ENCODE assay signal across 8 mouse cellular contexts in the genomic region with DNA sequence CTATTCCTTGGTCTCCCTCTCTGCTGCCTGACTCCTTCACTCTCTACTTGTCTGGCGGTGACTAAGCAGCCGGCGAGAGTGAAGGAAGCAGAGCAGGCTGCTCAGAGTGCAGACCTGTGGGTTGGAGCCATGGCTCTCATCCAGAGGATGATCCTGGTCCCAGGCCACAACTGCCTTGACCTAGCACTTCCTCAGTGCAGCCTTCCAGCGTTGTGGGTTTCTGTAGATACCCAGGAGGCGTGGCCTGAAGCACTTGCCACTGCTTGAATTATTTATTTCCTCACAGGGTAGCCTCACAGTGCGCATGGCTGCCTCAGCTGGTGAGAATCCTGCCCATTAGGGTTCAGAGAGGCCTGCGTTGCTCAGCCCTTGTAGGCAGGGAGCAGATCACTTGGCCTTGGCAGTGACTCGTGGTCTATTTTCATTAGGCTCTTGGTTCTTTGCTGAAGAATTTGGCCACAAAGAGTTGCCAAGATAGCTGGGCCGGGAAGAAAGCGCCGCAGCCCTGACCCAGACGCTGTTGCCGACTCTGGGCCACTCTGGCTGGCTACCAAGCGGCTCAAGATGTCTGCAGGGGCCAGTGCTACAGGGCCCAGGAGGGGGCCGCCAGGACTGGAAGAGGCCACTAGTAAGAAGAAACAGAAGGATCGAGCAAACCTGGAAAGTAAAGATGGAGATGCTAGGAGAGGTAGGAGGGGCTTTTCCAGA. TPM values are rescaled to one million over a fixed set of nuclear protein-coding genes. Genes with fewer than 3 reads are reported as not detected.
DNase-seq lines count a peak whose midpoint lies in the region; ATAC-seq and TF ChIP-seq lines count a peak whose summit lies in the region.

No protein-coding gene starts in this region.

- H3K36me3 ChIP-seq in heart, adult 2 months (ENCODE audit: control insufficient read depth, insufficient read depth, low read length): peaks cover 6% of the 10 kb centered on the region
- H3K36me3 ChIP-seq in kidney, embryonic 16.5 days (ENCODE audit: insufficient read depth, low read length): peaks cover 76% of the 10 kb centered on the region
- peaks cover 42% of the 10 kb centered on the region for H3K36me3 ChIP-seq in midbrain, embryonic 11.5 days (ENCODE audit: control insufficient read depth, insufficient read depth, low read length)

- H3K27ac ChIP-seq in heart, adult 2 months: peak overlapping the region; percentile 99
- no peak overlapping the region; the same call in 1 of the 2 replicates for H3K27ac ChIP-seq in kidney, embryonic 16.5 days (ENCODE audit: low read length)
- no peak overlapping the region for H3K27ac ChIP-seq in midbrain, embryonic 11.5 days (ENCODE audit: low read depth, low read length)

- H3K4me1 ChIP-seq in heart, adult 2 months (ENCODE audit: control insufficient read depth, insufficient read depth, low read length): peaks cover 7% of the 10 kb centered on the region
- H3K4me1 ChIP-seq in kidney, embryonic 16.5 days (ENCODE audit: insufficient read depth, low read length): peaks cover 21% of the 10 kb centered on the region
- H3K4me1 ChIP-seq in midbrain, embryonic 11.5 days (ENCODE audit: control insufficient read depth, insufficient read depth, low read length): peaks cover 15% of the 10 kb centered on the region

- intact Hi-C loops in heart, adult 2 months (cut with DNase I): loop anchor here (5.0 kb wide), 1 partner anchor 40 kb away; no protein-coding TSS in a partner anchor

- 32% methylated on average over 16 of the region's 16 CpGs for WGBS in heart, adult 2 months
- WGBS in kidney, embryonic 16.5 days: 76% methylated on average over 16 of the region's 16 CpGs
- WGBS in midbrain, embryonic 11.5 days: 91% methylated on average over 16 of the region's 16 CpGs

- no peaks in the 10 kb centered on the region for H3K9me3 ChIP-seq in kidney, embryonic 16.5 days (ENCODE audit: low read length)
- no peaks in the 10 kb centered on the region for H3K9me3 ChIP-seq in midbrain, embryonic 11.5 days (ENCODE audit: control insufficient read depth, low read length)

- H3K9ac ChIP-seq in heart, adult 2 months (ENCODE audit: low read depth, low read length): peak overlapping the region; percentile 42
- peak overlapping the region; percentile 94 for H3K9ac ChIP-seq in kidney, embryonic 16.5 days (replicated peaks; ENCODE audit: low read length)
- H3K9ac ChIP-seq in midbrain, embryonic 11.5 days (ENCODE audit: low read length): no peak overlapping the region; the same call in 1 of the 2 replicates

- H3K79me2 ChIP-seq in heart, adult 2 months (replicated peaks; ENCODE audit: control insufficient read depth, insufficient read depth, low read length): no peaks in the 10 kb centered on the region

- peak overlapping the region; percentile 92 for H3K4me2 ChIP-seq in kidney, embryonic 16.5 days (replicated peaks; ENCODE audit: low read depth, low read length)
- H3K4me2 ChIP-seq in midbrain, embryonic 11.5 days: peak overlapping the region; percentile 68

- ATAC-seq in kidney, embryonic 16.5 days (ENCODE audit: low FRiP score, low TSS enrichment): no peak
- no peak for ATAC-seq in midbrain, embryonic 11.5 days (ENCODE audit: low FRiP score)

- no peak for TF ChIP-seq POLR2A in heart, adult 2 months (IDR thresholded peaks at IDR 0.05; ENCODE audit: insufficient read depth, low read depth, low read length)

- H3K27me3 ChIP-seq in heart, adult 2 months (ENCODE audit: control insufficient read depth, insufficient read depth, low read length): no peaks in the 10 kb centered on the region
- no peaks in the 10 kb centered on the region for H3K27me3 ChIP-seq in kidney, embryonic 16.5 days (ENCODE audit: insufficient read depth, low read length)
- no peaks in the 10 kb centered on the region for H3K27me3 ChIP-seq in midbrain, embryonic 11.5 days (ENCODE audit: control insufficient read depth, insufficient read depth, low read length)

- TF ChIP-seq CTCF in heart, adult 2 months (IDR thresholded peaks at IDR 0.05): no peak

- DNase-seq in heart, adult 2 months: peak in 1 of 2 experiments; percentile 49
- DNase-seq in heart, adult 8-10 months (ENCODE audit: low spot score): no peak
- peak; percentile 82 for DNase-seq in adrenal gland, postnatal 10 days
- peak; percentile 51 for DNase-seq in gastrocnemius, postnatal 10 days
- DNase-seq in midbrain, embryonic 11.5 days (ENCODE audit: low spot score, missing footprints): no peak
- no peak for DNase-seq in embryo, embryonic 10.5 days (ENCODE audit: low spot score)
- no peak for DNase-seq in frontal cortex, postnatal 10 days (ENCODE audit: low spot score in 2 of 2)

- peak overlapping the region; percentile 99 for H3K4me3 ChIP-seq in heart, adult 2 months
- peak overlapping the region; percentile 95 for H3K4me3 ChIP-seq in kidney, embryonic 16.5 days (ENCODE audit: low read length)
- peak overlapping the region; percentile 99; the same call in 1 of the 2 replicates for H3K4me3 ChIP-seq in midbrain, embryonic 11.5 days (ENCODE audit: low read depth, low read length)

- no peak for TF ChIP-seq EP300 in heart, adult 2 months (IDR thresholded peaks at IDR 0.05; ENCODE audit: insufficient read depth, low read depth, low read length)

RNA-seq across cellular contexts. Expression of a gene that starts 1.8 kb away (rescaled TPM):
- total RNA-seq in heart, adult 2 months (2021): 10 to 100 TPM; 83.2 to 91.9 TPM
- polyA plus RNA-seq in heart, adult 2 months (2012; rRNA removed): 110 and 147 TPM in 2 replicates
- 100 to 1,000 TPM in 3 of 4 experiments, 10 to 100 TPM in 1; 92.9 to 109 (median 102) TPM for total RNA-seq in heart, adult 8-10 months (2022)
- 100 to 1,000 TPM; 124 to 156 TPM for total RNA-seq in adrenal gland, postnatal 10 days (2021)
- total RNA-seq in gastrocnemius, postnatal 10 days (2021): 100 to 1,000 TPM in 1 of 2 experiments, 10 to 100 TPM in 1; 91.5 to 109 TPM
- polyA plus RNA-seq in kidney, embryonic 16.5 days (2015; fragmentation: Nextera tagmentation; extraction: Ambion mirVana): 79.1 and 82.0 TPM in 2 replicates
- polyA plus RNA-seq in midbrain, embryonic 11.5 days (2014; fragmentation: Nextera tagmentation; extraction: Ambion mirVana): 62.2 and 63.0 TPM in 2 replicates

RNA-seq across cellular contexts. Expression of a gene that starts 12.7 kb away (rescaled TPM):
- total RNA-seq in heart, adult 2 months (2021): 100 to 1,000 TPM; 326 to 360 TPM
- polyA plus RNA-seq in heart, adult 2 months (2012; rRNA removed): 272 and 392 TPM in 2 replicates
- 100 to 1,000 TPM; 342 to 366 (median 351) TPM for total RNA-seq in heart, adult 8-10 months (2022)
- 100 to 1,000 TPM; 108 to 131 TPM for total RNA-seq in adrenal gland, postnatal 10 days (2021)
- 100 to 1,000 TPM; 156 to 169 TPM for total RNA-seq in gastrocnemius, postnatal 10 days (2021)
- polyA plus RNA-seq in kidney, embryonic 16.5 days (2015; fragmentation: Nextera tagmentation; extraction: Ambion mirVana): 68.5 and 73.6 TPM in 2 replicates
- polyA plus RNA-seq in midbrain, embryonic 11.5 days (2014; fragmentation: Nextera tagmentation; extraction: Ambion mirVana): 20.1 and 21.4 TPM in 2 replicates

RNA-seq across cellular contexts. Expression of a gene that starts 15.3 kb away (rescaled TPM):
- total RNA-seq in heart, adult 2 months (2021): 10 to 100 TPM; 68.4 to 76.3 TPM
- polyA plus RNA-seq in heart, adult 2 months (2012; rRNA removed): 108 and 173 TPM in 2 replicates
- total RNA-seq in heart, adult 8-10 months (2022): 10 to 100 TPM; 76.7 to 84.2 (median 80.1) TPM
- total RNA-seq in adrenal gland, postnatal 10 days (2021): 100 to 1,000 TPM; 137 to 147 TPM
- 10 to 100 TPM; 77.2 to 78.3 TPM for total RNA-seq in gastrocnemius, postnatal 10 days (2021)
- 127 and 140 TPM in 2 replicates for polyA plus RNA-seq in kidney, embryonic 16.5 days (2015; fragmentation: Nextera tagmentation; extraction: Ambion mirVana)
- polyA plus RNA-seq in midbrain, embryonic 11.5 days (2014; fragmentation: Nextera tagmentation; extraction: Ambion mirVana): 103 TPM in 2 replicates

RNA-seq across cellular contexts. Expression of a gene that starts 24.4 kb away (rescaled TPM):
- 10 to 100 TPM; 57.8 to 64.2 TPM for total RNA-seq in heart, adult 2 months (2021)
- polyA plus RNA-seq in heart, adult 2 months (2012; rRNA removed): 55.6 and 70.1 TPM in 2 replicates
- total RNA-seq in heart, adult 8-10 months (2022): 10 to 100 TPM; 55.6 to 70.2 (median 61.7) TPM
- 100 to 1,000 TPM; 108 to 129 TPM for total RNA-seq in adrenal gland, postnatal 10 days (2021)
- 10 to 100 TPM; 67.6 to 81.9 TPM for total RNA-seq in gastrocnemius, postnatal 10 days (2021)
- polyA plus RNA-seq in kidney, embryonic 16.5 days (2015; fragmentation: Nextera tagmentation; extraction: Ambion mirVana): 129 and 135 TPM in 2 replicates
- 160 and 175 TPM in 2 replicates for polyA plus RNA-seq in midbrain, embryonic 11.5 days (2014; fragmentation: Nextera tagmentation; extraction: Ambion mirVana)

RNA-seq across cellular contexts. Expression of a gene that starts 30.8 kb away (rescaled TPM):
- total RNA-seq in heart, adult 2 months (2021): 1 to 10 TPM; 4.9 to 5.8 TPM
- polyA plus RNA-seq in heart, adult 2 months (2012; rRNA removed): 21.5 and 26.6 TPM in 2 replicates
- 1 to 10 TPM; 3.9 to 6.7 (median 5.8) TPM for total RNA-seq in heart, adult 8-10 months (2022)
- total RNA-seq in adrenal gland, postnatal 10 days (2021): 10 to 100 TPM; 25.6 to 34.8 TPM
- total RNA-seq in gastrocnemius, postnatal 10 days (2021): 1 to 10 TPM; 8.0 to 8.8 TPM
- polyA plus RNA-seq in kidney, embryonic 16.5 days (2015; fragmentation: Nextera tagmentation; extraction: Ambion mirVana): 38.8 and 41.6 TPM in 2 replicates
- polyA plus RNA-seq in midbrain, embryonic 11.5 days (2014; fragmentation: Nextera tagmentation; extraction: Ambion mirVana): 34.4 and 36.2 TPM in 2 replicates

Comparison
In these comparisons a context has a peak if more than half of its experiments do, and no peak if none do; other contexts are left out.
1. DNase-seq: peak in adrenal gland, postnatal 10 days (single experiment) and gastrocnemius, postnatal 10 days (single experiment); none in heart, adult 8-10 months (single experiment), midbrain, embryonic 11.5 days (single experiment), embryo, embryonic 10.5 days (single experiment) and frontal cortex, postnatal 10 days (0 of 2).
2. Peak in every context shown above with its lines, with median percentiles within 50 percentile points of each other: H3K4me3 ChIP-seq.